Mouse (Mus musculus) neural tube, embryonic 14.5 days (tissue): ENCODE data around the gene Dbn1. TPM values are rescaled to one million over a fixed set of nuclear protein-coding genes. Genes with fewer than 3 reads are reported as not detected.

ENCODE experiments used
- ATAC-seq: fragments of 200-750 bp; cut with Nextera tagmentation; 2 replicates; pipeline ENCODE4 v1.8.0; 2017; ENCODE audit warnings: low read depth, mild to moderate bottlenecking, moderate TSS enrichment, moderate library complexity
- H3K27ac ChIP-seq: fragments of 300-500 bp; sonication (generic); 2 replicates; pipeline ENCODE4 v1.5.1; 2014; ENCODE audit warnings: low read depth, mild to moderate bottlenecking, control low read depth, low read length, moderate library complexity, mixed read lengths
- H3K27me3 ChIP-seq: fragments of 300-500 bp; sonication (generic); 2 replicates; pipeline ENCODE4 v1.6.1; 2014; ENCODE audit warnings: low read length; ENCODE audit not compliant: control insufficient read depth, insufficient read depth
- H3K36me3 ChIP-seq: fragments of 300-500 bp; sonication (generic); 2 replicates; pipeline ENCODE4 v1.6.1; 2014; ENCODE audit warnings: low read length, mixed read lengths; ENCODE audit not compliant: control insufficient read depth, insufficient read depth
- H3K4me1 ChIP-seq: fragments of 300-500 bp; sonication (generic); 2 replicates; pipeline ENCODE4 v1.6.1; 2014; ENCODE audit warnings: low read length; ENCODE audit not compliant: control insufficient read depth, insufficient read depth
- H3K4me2 ChIP-seq: fragments of 300-500 bp; sonication (generic); 2 replicates; pipeline ENCODE4 v1.6.1; 2014; ENCODE audit warnings: mild to moderate bottlenecking, low read depth, low read length, control low read depth
- H3K4me3 ChIP-seq: fragments of 300-500 bp; sonication (generic); 2 replicates; pipeline ENCODE4 v1.5.1; 2014; ENCODE audit warnings: low read depth, low read length, control low read depth, mixed read lengths
- H3K9ac ChIP-seq: fragments of 300-500 bp; sonication (generic); replicated peaks from 2 replicates; pipeline ENCODE4 v1.6.1; 2014; ENCODE audit warnings: low read depth, mild to moderate bottlenecking, control low read depth, low read length, mixed read lengths
- H3K9me3 ChIP-seq: fragments of 300-500 bp; sonication (generic); 2 replicates; pipeline ENCODE4 v1.6.1; 2016; ENCODE audit warnings: low read length; ENCODE audit not compliant: control insufficient read depth
- WGBS: fragments of 180-500 bp; shearing (Covaris S2); extraction: QIAGEN DNeasy Blood & Tissue Kit; methylation state at CpG from one replicate; pipeline ENCODE4 v1.1.7; 2014; 5-methylcytosine and 5-hydroxymethylcytosine counted together
- polyA plus RNA-seq: library from polyadenylated mRNA; unstranded; fragments of >200 nt; fragmentation: Nextera tagmentation; extraction: Ambion mirVana; gene quantifications from 2 replicates; pipeline ENCODE4 v1.2.1, GENCODE M21; 2014

The Dbn1 gene
- polyA plus RNA-seq, 1 experiment from 2014 or later = 376 TPM

- peak; percentile 44 for ATAC-seq
- peak overlapping the region; percentile 78 for H3K4me3 ChIP-seq
- H3K4me1 ChIP-seq = peaks cover 23% of the 10 kb centered on the region
- no peaks in the 10 kb centered on the region for H3K27me3 ChIP-seq
- peak overlapping the region; percentile 97 for H3K4me2 ChIP-seq
- H3K36me3 ChIP-seq = peaks cover 10% of the 10 kb centered on the region
- peak overlapping the region; percentile 92 for H3K9ac ChIP-seq
- WGBS = 3% methylated on average over 25 of the region's 25 CpGs
- H3K27ac ChIP-seq = peak overlapping the region; percentile 44
- H3K9me3 ChIP-seq = no peaks in the 10 kb centered on the region
Measured at GRCm38 (mm10) chr13:55512379-55513031, 24.6 kb upstream of the Dbn1 start.

DNA sequence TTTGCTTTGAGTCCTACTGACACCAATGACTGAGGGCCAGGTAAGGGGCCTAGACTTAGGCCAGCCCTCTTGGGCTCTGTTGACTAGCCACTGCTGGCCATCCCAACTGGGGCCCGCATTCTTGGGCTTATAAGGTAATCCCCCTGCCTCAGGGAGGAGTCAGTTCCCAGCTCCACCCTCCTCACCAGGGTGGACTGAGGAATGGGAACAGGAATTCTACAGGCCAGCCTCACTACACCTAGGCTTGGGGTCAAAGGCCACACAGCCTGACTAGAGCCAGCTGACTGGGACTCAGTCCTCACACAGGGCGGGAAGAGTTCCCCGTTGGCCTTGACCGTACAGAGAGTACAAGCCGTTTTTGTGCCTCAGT, 23.6 kb upstream of the Dbn1 start:
- H3K36me3 ChIP-seq = peaks cover 20% of the 10 kb centered on the region
- peak overlapping the region; percentile 11; the same call in 1 of the 2 replicates for H3K9ac ChIP-seq
- peak overlapping the region; percentile 97 for H3K4me2 ChIP-seq
- H3K4me3 ChIP-seq = peak overlapping the region; percentile 78; the same call in 1 of the 2 replicates
- ATAC-seq = no peak
- 54% methylated on average over 5 of the region's 5 CpGs for WGBS
- peak overlapping the region; percentile 45; the same call in 1 of the 2 replicates for H3K27ac ChIP-seq
- H3K9me3 ChIP-seq = no peaks in the 10 kb centered on the region
- no peaks in the 10 kb centered on the region for H3K27me3 ChIP-seq
- H3K4me1 ChIP-seq = peaks cover 23% of the 10 kb centered on the region

GRCm38 (mm10) chr13:55510668-55511491, 23.0 kb upstream of the Dbn1 start:
- peak; percentile 42; the same call in 1 of the 2 replicates for ATAC-seq
- 0 out of 2 replicates have a peak overlapping the region, but pooled peaks have one; percentile 32 for H3K9ac ChIP-seq
- peak overlapping the region; percentile 45 for H3K27ac ChIP-seq
- no peaks in the 10 kb centered on the region for H3K9me3 ChIP-seq
- peak overlapping the region; percentile 97 for H3K4me2 ChIP-seq
- no peaks in the 10 kb centered on the region for H3K27me3 ChIP-seq
- WGBS = 9% methylated on average over 6 of the region's 6 CpGs
- H3K4me1 ChIP-seq = peaks cover 23% of the 10 kb centered on the region
- H3K4me3 ChIP-seq = no peak overlapping the region
- H3K36me3 ChIP-seq = peaks cover 26% of the 10 kb centered on the region

GRCm38 (mm10) chr13:55510332-55510667, 22.4 kb upstream of the Dbn1 start:
- H3K4me1 ChIP-seq = peaks cover 23% of the 10 kb centered on the region
- H3K27ac ChIP-seq = peak overlapping the region; percentile 45
- H3K9me3 ChIP-seq = no peaks in the 10 kb centered on the region
- peaks cover 32% of the 10 kb centered on the region for H3K36me3 ChIP-seq
- H3K4me3 ChIP-seq = no peak overlapping the region
- H3K9ac ChIP-seq = 0 out of 2 replicates have a peak overlapping the region, but pooled peaks have one; percentile 32
- no peaks in the 10 kb centered on the region for H3K27me3 ChIP-seq
- ATAC-seq = no peak
- no peak overlapping the region for H3K4me2 ChIP-seq
- 25% methylated on average over 3 of the region's 3 CpGs for WGBS

- no peak overlapping the region for H3K27ac ChIP-seq
- no peak overlapping the region for H3K4me2 ChIP-seq
- H3K4me3 ChIP-seq = no peak overlapping the region
- H3K27me3 ChIP-seq = no peaks in the 10 kb centered on the region
- peaks cover 46% of the 10 kb centered on the region for H3K36me3 ChIP-seq
- WGBS = 94% methylated on average over 10 of the region's 10 CpGs
- no peak for ATAC-seq
- no peaks in the 10 kb centered on the region for H3K9me3 ChIP-seq
- H3K4me1 ChIP-seq = peaks cover 23% of the 10 kb centered on the region
- no peak overlapping the region for H3K9ac ChIP-seq
Measured at GRCm38 (mm10) chr13:55508531-55508930, 20.6 kb upstream of the Dbn1 start.

DNA sequence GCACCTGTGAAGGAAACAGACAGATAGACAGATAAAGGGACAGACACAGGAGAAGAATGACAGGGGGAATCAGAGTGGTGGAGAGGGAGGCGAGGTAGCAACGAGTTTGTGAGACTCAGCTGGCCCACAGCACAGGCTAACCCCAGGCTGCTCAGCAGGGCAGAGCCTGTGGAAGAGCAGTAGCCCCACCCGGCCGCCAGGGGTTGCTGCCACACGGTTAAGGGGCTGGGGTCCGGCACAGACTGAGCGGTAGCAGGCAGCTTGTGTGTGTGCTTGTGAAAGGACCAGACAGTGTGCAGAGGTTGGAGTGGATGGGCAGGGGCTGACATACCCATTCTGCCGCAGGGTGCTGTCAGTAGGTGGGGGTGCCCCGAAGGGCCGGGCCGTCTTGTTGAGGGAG, 20.0 kb upstream of the Dbn1 start:
- Histone ChIP-seq H3K36me3 (peaks cover 52% of the 10 kb centered on the region), H3K9ac (no peak overlapping the region)
- 63% methylated on average over 11 of the region's 11 CpGs for WGBS

GRCm38 (mm10) chr13:55506697-55507096, 18.8 kb upstream of the Dbn1 start:
- H3K27me3 ChIP-seq = no peaks in the 10 kb centered on the region
- 93% methylated on average over 10 of the region's 10 CpGs for WGBS
- H3K9ac ChIP-seq = no peak overlapping the region
- H3K4me1 ChIP-seq = peaks cover 14% of the 10 kb centered on the region
- no peak overlapping the region for H3K27ac ChIP-seq
- peaks cover 59% of the 10 kb centered on the region for H3K36me3 ChIP-seq
- no peaks in the 10 kb centered on the region for H3K9me3 ChIP-seq
- H3K4me2 ChIP-seq = no peak overlapping the region
- no peak overlapping the region for H3K4me3 ChIP-seq
- ATAC-seq = no peak

More for the DNA sequence above, 20.0 kb upstream of the Dbn1 start:
- Histone ChIP-seq H3K4me1 (peaks cover 23% of the 10 kb centered on the region), H3K4me2 (no peak overlapping the region), H3K9me3 (no peaks in the 10 kb centered on the region), H3K27ac (no peak overlapping the region), H3K27me3 (no peaks in the 10 kb centered on the region), H3K4me3 (no peak overlapping the region)
- no peak for ATAC-seq

DNA sequence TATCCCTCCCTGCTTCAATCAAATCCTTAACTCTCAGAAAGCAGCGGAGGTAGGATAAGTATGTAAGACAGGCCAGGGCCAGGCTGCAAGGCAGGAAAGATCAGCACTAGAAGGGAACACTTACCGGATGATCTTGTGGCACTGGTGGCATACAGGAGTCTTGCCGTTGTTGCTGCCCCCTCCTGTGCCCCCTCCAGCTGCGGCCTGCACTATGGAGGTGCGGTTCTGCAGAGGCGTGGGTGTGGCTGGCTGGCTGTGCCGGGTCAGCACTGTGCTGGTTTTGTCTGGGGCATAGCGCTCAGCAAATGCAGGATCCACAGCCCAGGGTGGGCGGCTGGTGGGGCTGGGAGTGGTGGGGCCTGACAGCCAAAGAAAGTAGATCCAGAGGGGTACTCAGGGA, 17.9 kb upstream of the Dbn1 start:
- H3K27me3 ChIP-seq = no peaks in the 10 kb centered on the region
- peaks cover 59% of the 10 kb centered on the region for H3K36me3 ChIP-seq
- no peak overlapping the region for H3K9ac ChIP-seq
- H3K4me1 ChIP-seq = 0 out of 2 replicates have a peak, but pooled peaks cover 5% of the 10 kb centered on the region
- WGBS = 90% methylated on average over 9 of the region's 9 CpGs
- H3K4me3 ChIP-seq = no peak overlapping the region
- H3K27ac ChIP-seq = no peak overlapping the region
- H3K4me2 ChIP-seq = no peak overlapping the region
- no peaks in the 10 kb centered on the region for H3K9me3 ChIP-seq
- ATAC-seq = no peak

GRCm38 (mm10) chr13:55504390-55504789, 16.5 kb upstream of the Dbn1 start:
- no peaks in the 10 kb centered on the region for H3K4me1 ChIP-seq
- ATAC-seq = no peak
- H3K9me3 ChIP-seq = no peaks in the 10 kb centered on the region
- no peaks in the 10 kb centered on the region for H3K27me3 ChIP-seq
- WGBS = 89% methylated on average over 5 of the region's 5 CpGs
- H3K4me3 ChIP-seq = no peak overlapping the region
- no peak overlapping the region for H3K9ac ChIP-seq
- no peak overlapping the region for H3K4me2 ChIP-seq
- no peak overlapping the region for H3K27ac ChIP-seq
- H3K36me3 ChIP-seq = peaks cover 59% of the 10 kb centered on the region
